Mouse (Mus musculus) thymus, postnatal 4 days (tissue): ENCODE data around the gene Thsd4.
A peak's percentile ranks its signal among the peaks of the same experiment; 100 is the strongest.

Experiments
- DNase-seq: peaks from one replicate; pipeline ENCODE4 v3.0.0; 2021

Gene Thsd4

GRCm38 (mm10) chr9:60259626-60260025 lies 262.2 kb downstream of the Thsd4 start:
- no peak for DNase-seq

DNA sequence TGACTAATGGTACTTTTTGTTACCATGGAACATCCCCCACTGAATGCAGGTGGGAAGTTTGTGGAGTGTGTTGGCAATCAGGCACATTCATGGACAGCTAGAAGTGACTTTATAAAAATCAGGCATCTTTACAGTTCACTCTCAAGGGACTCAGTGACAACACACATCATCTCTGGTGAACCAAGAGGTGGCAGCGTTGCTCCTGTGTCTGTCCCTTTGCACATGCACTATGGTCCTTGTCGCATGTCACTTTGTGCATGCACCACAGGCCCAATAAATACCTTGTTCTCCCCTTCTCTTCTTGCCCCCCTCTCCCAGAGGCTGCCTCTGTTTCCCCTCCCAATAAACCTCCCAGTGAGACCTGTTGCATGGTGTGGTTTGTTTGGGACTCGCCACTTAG lies 270.1 kb downstream of the Thsd4 start:
- peak; percentile 48 for DNase-seq

- DNase-seq: no peak
Observed at GRCm38 (mm10) chr9:60250403-60250802, 271.4 kb downstream of the Thsd4 start.

DNA sequence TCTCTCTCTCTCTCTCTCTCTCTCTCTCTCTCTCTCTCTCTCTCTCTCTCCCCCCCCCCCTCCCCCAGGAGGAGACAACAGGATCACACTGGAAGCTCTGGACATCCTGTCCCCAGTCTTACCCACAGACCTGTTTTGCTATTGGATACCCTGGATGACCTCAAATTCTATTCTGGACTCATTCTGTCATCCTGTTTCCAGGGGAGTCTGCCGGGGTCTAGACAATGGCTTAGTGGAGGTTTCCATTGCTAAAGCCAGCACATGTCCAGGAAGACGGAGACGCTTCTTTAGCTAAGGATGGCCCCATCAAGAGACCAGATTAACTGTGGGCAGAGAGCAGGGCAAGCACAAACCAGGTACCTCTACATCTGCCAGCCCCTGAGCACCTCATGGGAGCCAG lies 273.8 kb downstream of the Thsd4 start:
- no peak for DNase-seq

DNA sequence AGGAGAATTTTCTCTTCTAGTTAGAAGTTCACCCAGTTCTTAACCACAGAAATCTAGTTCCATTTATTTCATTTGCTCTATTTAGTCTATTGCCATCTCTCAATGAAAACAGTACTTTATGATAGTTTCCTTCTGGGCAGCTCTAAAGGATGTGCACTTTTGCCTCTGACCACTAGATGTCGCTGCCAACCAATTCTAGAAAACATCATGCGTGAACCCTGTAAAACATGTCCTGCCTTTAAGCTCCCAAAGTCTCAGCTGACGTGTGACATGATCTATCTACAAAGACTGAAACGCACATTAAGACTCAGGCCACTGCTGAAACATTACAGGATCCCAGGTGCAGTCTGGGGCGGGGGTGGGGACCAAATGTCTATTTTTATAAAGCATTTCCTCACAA lies 276.9 kb downstream of the Thsd4 start:
- peak; percentile 73 for DNase-seq

- peak; percentile 62 for DNase-seq
Observed at GRCm38 (mm10) chr9:60243503-60243902, 278.3 kb downstream of the Thsd4 start.

- peak; percentile 56 for DNase-seq
Observed at GRCm38 (mm10) chr9:60237667-60238066, 284.2 kb downstream of the Thsd4 start.

DNA sequence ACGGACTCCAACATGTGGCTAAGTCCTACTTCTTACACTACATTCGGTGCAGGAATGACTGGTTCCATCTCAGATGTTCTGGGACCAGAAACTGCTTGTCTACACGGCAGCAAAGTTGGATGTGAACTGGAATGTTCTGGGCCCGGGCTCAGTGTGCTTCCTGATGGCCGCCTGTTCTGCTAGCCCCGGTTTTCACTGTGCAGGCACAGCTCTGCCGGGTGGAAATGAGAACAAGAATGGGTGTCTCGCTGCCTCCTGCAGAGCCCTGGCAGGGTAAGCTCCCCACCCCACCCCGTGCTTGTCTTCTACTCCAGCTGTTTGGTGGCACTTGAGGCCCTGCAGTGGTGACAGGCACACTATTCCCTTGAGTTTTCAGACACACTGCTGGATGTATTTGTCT lies 285.7 kb downstream of the Thsd4 start:
- no peak for DNase-seq

GRCm38 (mm10) chr9:60234233-60235115 lies 287.4 kb downstream of the Thsd4 start:
- no peak for DNase-seq

GRCm38 (mm10) chr9:60231981-60232881 lies 289.6 kb downstream of the Thsd4 start:
- no peak for DNase-seq

DNA sequence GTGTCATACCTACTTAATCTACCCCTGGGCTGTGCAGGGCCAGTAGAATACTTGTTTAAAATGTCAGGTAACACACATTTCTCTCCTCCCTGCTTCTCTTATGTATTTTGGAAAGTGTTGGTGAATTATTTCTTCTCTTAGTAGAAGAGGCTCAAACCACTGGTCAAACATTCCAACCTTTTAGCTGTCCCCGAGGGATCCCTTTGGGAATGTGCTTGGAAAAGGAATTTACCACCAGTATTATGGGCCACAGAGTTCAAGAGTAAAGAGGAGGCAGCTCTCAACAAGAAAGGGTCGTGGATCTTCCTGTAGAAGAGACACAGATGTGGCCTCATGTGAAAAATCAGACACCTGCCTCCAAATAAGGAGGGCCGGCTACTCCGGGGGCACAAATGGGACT lies 292.4 kb downstream of the Thsd4 start:
- no peak for DNase-seq

GRCm38 (mm10) chr9:60227727-60228126 lies 294.1 kb downstream of the Thsd4 start:
- DNase-seq: no peak

DNA sequence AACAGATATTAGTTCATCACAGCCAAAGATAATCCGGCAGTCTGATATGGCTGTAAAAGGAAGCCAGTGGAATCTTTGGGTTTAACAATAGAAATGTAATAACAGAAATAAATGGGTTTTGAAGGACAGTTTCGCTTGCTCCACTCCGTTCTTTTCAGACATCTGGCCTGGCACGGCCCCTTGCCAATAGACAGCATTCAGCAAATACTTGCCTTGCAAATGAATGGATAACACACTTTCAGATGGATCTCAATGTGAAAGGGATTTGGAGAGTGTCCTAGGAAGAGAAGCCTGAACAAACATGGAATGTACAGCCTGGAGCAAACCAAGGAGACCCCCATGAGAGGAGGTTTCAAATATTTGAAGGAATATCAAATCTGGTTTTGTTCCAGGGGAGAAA lies 295.2 kb downstream of the Thsd4 start:
- no peak for DNase-seq

DNA sequence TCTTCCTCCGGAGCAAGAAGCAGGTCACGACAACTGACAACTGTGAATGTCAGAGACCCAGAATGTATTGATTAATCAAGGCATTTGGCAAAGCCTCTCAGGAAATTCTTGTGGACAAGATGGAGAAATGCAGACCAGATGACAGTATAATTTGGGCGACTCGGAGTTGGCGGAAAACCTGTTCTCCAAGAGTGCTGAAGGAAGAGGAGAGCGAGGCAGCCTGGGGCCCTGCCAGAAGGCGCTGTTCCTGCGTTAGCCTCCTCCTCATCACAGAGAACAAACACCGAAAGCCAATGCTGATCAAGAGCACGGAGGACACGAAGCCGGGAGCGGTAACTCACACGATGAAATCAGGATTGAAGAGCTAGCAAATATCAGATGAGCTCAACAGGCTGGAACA lies 295.7 kb downstream of the Thsd4 start:
- DNase-seq: no peak

DNA sequence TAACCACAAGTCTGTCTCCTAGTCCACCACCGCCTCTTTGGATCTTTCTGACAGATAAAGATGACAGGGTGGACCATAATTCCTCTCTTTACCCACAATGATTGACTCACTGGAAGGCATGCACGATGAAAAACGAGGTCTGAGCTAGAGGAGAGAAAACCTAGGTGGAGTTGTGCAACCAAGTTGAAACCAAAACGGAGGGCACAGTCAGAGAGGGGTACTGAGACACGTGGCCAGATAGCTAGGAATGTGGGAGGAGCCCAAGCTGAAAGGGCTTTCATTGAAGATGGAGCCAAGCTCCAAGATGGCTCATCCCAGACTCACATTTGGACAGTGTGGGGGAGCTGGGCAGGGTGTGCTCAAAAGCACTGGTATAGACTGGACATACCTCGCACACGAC lies 296.4 kb downstream of the Thsd4 start:
- no peak for DNase-seq

- no peak for DNase-seq
Observed at GRCm38 (mm10) chr9:60224039-60224695, 297.7 kb downstream of the Thsd4 start.

- no peak for DNase-seq
Observed at GRCm38 (mm10) chr9:60220431-60220830, 301.4 kb downstream of the Thsd4 start.

- DNase-seq: peak; percentile 8
Observed at GRCm38 (mm10) chr9:60218396-60218795, 303.4 kb downstream of the Thsd4 start.

DNA sequence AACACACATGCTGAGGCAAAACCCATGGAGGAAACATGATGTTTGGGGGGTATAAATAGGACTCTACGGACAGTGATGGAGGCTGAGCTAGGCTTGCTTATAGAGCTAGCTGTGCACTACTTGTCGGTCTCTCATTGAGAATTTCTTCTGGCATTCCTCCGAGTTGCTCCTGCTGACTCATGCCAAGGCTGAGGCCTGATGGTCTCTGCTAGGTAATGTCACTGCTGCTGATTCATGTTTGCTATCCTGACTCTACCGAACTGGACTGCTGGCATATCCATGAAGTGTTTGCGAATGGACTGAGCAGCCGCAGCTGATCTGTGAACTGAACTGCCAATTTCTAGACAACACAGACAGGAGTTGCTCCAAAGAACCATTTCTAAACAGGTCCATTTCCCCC lies 305.8 kb downstream of the Thsd4 start:
- no peak for DNase-seq

- no peak for DNase-seq
Observed at GRCm38 (mm10) chr9:60213111-60213510, 308.7 kb downstream of the Thsd4 start.

GRCm38 (mm10) chr9:60208843-60209242 lies 313.0 kb downstream of the Thsd4 start:
- no peak for DNase-seq

- DNase-seq: no peak
Observed at GRCm38 (mm10) chr9:60203141-60203540, 318.7 kb downstream of the Thsd4 start.

DNA sequence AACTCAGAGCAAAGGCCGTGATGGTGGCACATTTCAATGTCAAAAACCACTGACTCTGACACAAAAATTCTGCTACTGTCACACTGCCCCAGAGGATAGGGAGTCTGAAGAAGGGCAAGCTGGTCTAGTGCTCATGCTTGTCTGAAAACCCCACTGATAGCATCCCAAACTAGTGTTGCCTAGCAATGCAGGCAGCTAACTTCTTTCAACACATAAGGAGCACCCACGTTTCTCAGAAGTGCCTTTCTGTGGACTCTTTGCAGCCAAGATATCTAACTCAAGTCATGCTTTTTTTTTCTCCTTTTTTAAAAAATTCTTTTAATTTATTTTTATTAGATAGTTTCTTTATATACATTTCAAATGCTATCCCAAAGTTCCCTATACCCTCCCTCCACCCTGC lies 321.4 kb downstream of the Thsd4 start:
- no peak for DNase-seq
